Mouse (Mus musculus): Measurements from ENCODE around the gene Abtb1.

DNA sequence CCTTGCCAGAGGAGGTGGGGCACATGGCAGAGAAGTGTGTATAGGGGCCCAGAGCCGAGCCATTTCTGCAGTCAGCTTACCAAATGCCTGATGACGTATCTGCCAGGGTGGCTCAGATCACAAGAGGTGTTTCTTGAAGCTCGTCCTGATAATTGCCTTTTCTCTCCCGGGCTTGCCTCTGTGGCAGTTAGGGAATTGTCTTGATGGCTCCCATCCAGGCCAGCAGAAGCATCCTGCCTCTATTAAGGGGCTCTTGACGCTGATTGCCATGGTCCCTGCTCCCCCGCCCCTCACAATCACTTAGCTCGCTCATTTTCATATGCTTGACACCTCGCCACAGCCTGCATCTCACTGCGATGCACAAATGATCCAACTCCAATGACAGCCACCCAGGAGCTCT is 50.5 kb downstream of the Abtb1 start:
- TF ChIP-seq CTCF (IDR thresholded peaks at IDR 0.05; ENCODE audit: low read depth) = no peak
- TF ChIP-seq EP300 (IDR thresholded peaks at IDR 0.05; ENCODE audit: low read depth) = no peak
